Comparison of ENCODE assay signal across 8 mouse cellular contexts in genomic region chr13:60602416-60603251, GRCm38 (mm10). TPM values are rescaled to one million over a fixed set of nuclear protein-coding genes. Genes with fewer than 3 reads are reported as not detected.
DNase-seq lines count a peak whose midpoint lies in the region; ATAC-seq lines count a peak whose summit lies in the region.

No protein-coding gene starts in this region.

- ATAC-seq in midbrain, embryonic 15.5 days (replicated peaks) = peak; percentile 79

- peak overlapping the region; percentile 98 for H3K27ac ChIP-seq in midbrain, embryonic 15.5 days

- peak overlapping the region; percentile 63 for H3K4me2 ChIP-seq in midbrain, embryonic 15.5 days

- WGBS in midbrain, embryonic 15.5 days = 4% methylated on average over 34 of the region's 34 CpGs

- peak overlapping the region; percentile 92 for H3K4me3 ChIP-seq in midbrain, embryonic 15.5 days

- peak; percentile 28 to 30 for DNase-seq in layer of hippocampus, adult 8-10 months (ENCODE audit: low spot score in 2 of 2)
- no peak for DNase-seq in layer of hippocampus, adult 11-12 months (ENCODE audit: low spot score)
- peak; percentile 11 for DNase-seq in cerebellum, adult 11 months
- peak; percentile 32 for DNase-seq in forelimb bud, embryonic 11.5 days (ENCODE audit: low read depth, low spot score)
- DNase-seq in induced T-regulatory cell, adult 2 months (ENCODE audit: low read depth) = peak; percentile 20
- DNase-seq in liver = peak; percentile 38
- peak; percentile 45 to 50 for DNase-seq in thymus, postnatal 10 days (ENCODE audit: low spot score in 2 of 2)

- H3K9me3 ChIP-seq in midbrain, embryonic 15.5 days = no peaks in the 10 kb centered on the region

- H3K27me3 ChIP-seq in midbrain, embryonic 15.5 days (replicated peaks) = no peaks in the 10 kb centered on the region

- no peaks in the 10 kb centered on the region for H3K36me3 ChIP-seq in midbrain, embryonic 15.5 days (replicated peaks)

- peaks cover 26% of the 10 kb centered on the region for H3K4me1 ChIP-seq in midbrain, embryonic 15.5 days

- peak overlapping the region; percentile 97 for H3K9ac ChIP-seq in midbrain, embryonic 15.5 days

RNA-seq across cellular contexts. Expression of gene Dapk1, which starts 0.9 kb away (rescaled TPM):
- 100 to 1,000 TPM in 3 of 4 experiments, 10 to 100 TPM in 1; 96.3 to 132 (median 118) TPM for total RNA-seq in layer of hippocampus, adult 8-10 months (2022)
- 47.6 and 48.4 TPM in 2 replicates for polyA plus RNA-seq in midbrain, embryonic 15.5 days (2015; fragmentation: Nextera tagmentation; extraction: Ambion mirVana)
